Mouse (Mus musculus) embryonic fibroblast, embryonic 13.5 days (primary cell): ENCODE measurements around the gene Raver2.

Experiments used
- CTCF ChIP-seq: IDR thresholded peaks from 2 replicates; pipeline ENCODE4 v1.5.1; 2011; ENCODE audit warnings: mild to moderate bottlenecking, control low read depth, low read length, moderate library complexity, borderline replicate concordance; ENCODE audit not compliant: insufficient read depth
- POLR2A ChIP-seq: IDR thresholded peaks from 2 replicates; pipeline ENCODE4 v1.6.1; 2011; ENCODE audit warnings: low read depth, mild to moderate bottlenecking, control low read depth, low read length, moderate library complexity

DNA sequence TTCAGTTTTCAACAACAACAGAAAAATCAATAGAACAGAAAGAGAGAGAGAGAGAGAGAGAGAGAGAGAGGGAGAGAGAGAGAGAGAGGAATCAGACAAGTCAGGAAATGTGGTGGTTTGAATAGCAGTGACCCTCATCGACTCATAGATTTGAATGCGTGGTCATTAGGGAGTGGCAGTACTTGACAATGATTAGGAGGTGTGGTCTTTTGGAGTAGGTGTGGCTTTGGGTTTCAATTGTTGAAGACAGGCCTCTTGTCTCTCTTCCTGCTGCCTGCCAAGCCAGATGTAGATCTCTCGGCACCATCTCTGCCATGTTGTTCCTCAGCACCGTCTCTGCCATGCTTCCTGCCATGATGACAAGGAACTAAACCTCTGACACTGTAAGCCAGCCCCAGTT is 75.1 kb downstream of the Raver2 start:
- TF ChIP-seq CTCF, result no peak
- no peak for TF ChIP-seq POLR2A
